Mouse (Mus musculus) CH12F3 (cell line): ENCODE data around the gene Mcam.
"Not testable (repeated sequence)": the region's sequence is repeated elsewhere in the genome, so short reads cannot be mapped to it uniquely, and the experiment has no call there.

Source experiments
- in situ Hi-C: fragments of 300-500 bp; cut with MboI; formaldehyde crosslinking; loops from 2 replicates; pipeline ENCODE4 v1.14.3; 2020; ENCODE audit warnings: low sequenced_read_pairs

Mcam gene

GRCm38 (mm10) chr9:44108269-44109055 lies 25.8 kb upstream of the Mcam start:
- in situ Hi-C loops: no loop called here

DNA sequence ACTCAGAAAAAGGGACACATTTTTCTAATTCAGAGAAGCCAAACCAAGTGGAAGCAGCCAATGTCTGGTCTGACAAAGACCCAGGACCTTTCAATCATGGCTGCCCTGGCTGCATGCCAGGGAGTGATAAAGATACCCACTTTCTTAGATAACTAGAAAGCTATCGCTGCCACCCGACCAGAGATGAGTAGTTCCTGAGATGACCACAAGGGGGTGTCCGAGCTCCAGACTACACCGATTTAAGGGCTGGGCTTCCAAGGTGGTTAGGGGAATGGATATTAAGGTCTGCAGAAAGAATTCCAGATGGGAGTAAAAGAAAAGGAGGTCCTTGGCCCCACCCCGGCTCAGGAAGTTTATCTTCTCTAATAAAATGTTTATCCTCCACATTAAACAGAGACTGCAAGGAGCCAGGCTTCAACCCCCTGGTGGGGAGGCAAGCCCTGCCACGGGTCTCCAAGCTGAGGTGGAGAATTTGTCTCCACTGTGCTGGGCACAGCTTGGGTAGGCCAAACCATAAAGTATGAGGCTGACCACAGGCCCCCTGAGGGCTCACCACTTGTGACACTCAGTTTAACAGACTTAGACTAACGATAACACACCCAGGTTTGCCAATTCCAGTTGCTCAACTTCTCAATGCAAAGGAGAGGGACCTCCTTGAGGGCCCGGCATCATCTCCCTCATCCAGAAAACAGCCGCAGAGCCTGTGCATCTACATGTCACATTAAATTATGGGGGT lies 24.7 kb upstream of the Mcam start:
- in situ Hi-C loops: no loop called here

GRCm38 (mm10) chr9:44111909-44112308 lies 22.4 kb upstream of the Mcam start:
- in situ Hi-C loops: not testable (repeated sequence)

DNA sequence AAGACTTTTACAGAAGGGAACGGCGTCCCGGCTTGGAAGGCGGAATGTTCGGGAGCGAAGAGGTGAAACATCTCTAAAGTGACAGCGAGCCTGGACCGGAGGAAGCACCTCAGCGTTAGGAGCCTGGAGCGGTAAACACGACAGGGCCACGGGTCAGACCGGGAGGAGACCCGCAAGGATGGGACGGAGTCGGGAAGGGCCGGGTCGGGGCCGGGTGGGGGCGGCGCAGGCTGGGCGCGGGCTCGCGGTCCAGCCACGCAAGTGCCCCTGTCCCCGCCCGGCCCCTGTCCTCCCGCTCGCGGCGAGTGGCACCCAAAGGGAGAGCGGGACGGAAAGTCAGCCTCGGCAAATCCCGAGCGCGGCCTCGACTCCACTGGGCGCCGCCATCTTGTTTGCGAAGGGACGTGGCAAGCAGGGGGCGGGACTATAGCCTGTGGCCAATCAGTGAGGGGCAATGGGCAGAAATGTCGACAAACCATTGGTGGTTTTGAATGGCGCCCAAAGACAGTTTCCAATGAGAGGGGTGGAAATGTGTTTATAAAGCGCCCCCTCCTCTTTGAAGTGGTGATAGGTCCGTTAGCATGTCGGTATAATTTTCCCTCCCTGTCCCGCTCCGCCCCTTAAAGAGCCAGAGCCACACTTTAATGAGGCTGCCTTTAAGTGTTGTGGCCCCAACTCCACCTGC lies 21.0 kb upstream of the Mcam start, which contains the start of the genes Gm49380 and Rnf26:
Gene Gm49380, minus strand, starts transcription at position 396 of the 685 bp plus-strand sequence.
Gene Rnf26, minus strand, starts transcription at position 413 of the 685 bp plus-strand sequence.
- in situ Hi-C loops: no loop called here

DNA sequence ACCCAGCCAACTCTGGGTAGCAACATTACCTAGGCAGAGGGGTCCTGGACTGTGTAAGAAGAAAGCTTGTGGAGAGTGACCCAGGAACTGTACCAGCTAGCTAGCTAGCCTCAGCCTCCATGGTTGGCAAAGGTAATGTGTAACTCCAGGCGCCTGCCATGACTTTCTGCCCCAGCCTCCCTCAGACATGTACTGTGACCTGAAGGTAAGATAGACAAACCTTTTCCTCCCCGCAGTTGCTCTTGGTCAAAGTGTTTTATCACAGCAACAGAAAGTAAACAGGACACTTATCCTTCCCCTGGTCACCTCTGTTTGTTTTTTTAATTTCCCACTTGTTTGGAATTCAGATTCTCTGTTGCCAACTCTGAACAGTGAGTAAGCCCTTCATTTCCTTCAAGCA lies 19.8 kb upstream of the Mcam start:
- in situ Hi-C loops: no loop called here

- in situ Hi-C loops: no loop called here
Observed at GRCm38 (mm10) chr9:44115599-44115998, 18.7 kb upstream of the Mcam start.

DNA sequence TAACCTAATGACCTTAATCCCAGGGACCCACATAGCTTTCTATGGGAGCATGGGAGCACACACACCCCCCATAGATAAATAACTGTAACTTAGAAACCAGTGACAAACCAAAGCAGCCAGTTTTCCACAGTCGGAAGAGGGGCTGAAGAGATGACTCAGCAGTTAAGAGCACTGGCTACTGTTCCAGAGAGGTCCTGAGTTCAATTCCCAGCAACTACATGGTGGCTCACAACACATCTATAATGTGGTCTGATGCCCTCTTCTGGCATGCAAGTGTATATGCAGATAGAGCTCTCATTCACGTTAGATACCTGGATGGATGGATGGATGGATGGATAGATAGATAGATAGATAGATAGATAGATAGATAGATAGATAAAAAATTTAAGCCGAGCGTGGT lies 18.1 kb upstream of the Mcam start:
- in situ Hi-C loops: no loop called here

DNA sequence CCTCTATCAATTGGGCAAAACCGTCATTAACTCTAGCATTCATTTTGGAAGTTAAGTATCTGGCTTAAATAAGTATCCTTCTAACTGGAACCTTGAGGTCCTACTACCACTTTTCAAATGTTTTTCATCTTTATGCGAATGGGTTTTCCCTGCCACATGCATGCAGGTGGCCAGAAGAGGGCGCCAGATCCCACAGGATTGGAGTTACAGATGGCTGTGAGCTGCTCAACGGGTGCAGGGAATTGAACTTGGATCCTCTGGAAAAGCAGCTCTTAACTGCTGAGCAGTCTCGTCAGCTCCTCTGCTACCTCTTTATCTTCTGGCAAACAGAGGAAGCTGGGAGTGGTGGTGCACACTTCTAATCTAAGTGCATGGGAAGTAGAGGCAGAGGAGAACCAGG lies 15.3 kb upstream of the Mcam start:
- in situ Hi-C loops: no loop called here

- in situ Hi-C loops: no loop called here
Observed at GRCm38 (mm10) chr9:44119948-44120465, 14.3 kb upstream of the Mcam start.

- in situ Hi-C loops: no loop called here
Observed at GRCm38 (mm10) chr9:44124317-44124716, 10.0 kb upstream of the Mcam start.

GRCm38 (mm10) chr9:44125026-44125425 lies 9.2 kb upstream of the Mcam start:
- in situ Hi-C loops: no loop called here

DNA sequence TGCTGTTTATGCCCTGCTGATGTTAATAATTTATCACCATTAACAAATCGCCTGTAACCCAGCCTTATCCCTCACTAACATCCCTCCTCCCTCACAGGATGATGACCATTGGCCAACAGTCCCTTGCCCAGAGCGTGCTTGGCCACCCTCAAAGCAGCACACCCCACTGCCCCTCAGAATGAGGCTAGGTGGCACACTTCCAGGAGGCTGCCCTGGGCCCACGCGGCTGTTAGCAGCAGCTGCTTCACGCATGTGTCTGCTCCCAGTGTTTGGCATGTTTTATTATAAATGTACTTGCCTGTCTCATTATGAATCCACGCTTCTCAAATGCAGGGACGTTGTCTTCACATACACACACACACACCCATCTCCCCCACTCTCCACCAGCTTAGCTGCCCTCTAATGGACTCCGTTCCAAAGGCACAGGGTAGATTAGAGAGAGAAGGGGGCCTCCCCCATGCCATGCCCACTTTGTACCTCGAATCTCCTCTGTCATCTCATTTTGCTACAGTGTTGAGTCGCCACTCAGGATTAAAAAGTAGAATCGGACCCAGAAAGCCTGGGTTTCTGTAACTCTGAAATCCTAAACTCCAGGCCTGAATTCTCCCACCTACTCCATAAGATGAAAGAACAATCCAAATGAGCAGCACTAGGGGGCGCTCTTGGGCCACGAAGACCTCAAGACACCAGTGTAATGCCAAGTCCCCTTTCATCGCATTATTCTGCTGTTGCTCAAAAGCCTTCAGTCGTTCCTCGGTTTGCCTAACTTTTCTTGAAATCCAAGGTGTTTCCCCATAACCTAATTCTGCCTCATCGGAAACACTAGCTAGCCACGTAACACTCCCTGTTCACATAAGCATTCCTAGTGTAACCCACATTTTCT lies 8.5 kb upstream of the Mcam start:
- in situ Hi-C loops: no loop called here

- in situ Hi-C loops: no loop called here
Observed at GRCm38 (mm10) chr9:44126746-44127145, 7.5 kb upstream of the Mcam start.

GRCm38 (mm10) chr9:44127351-44127801 lies 6.9 kb upstream of the Mcam start:
- in situ Hi-C loops: no loop called here

DNA sequence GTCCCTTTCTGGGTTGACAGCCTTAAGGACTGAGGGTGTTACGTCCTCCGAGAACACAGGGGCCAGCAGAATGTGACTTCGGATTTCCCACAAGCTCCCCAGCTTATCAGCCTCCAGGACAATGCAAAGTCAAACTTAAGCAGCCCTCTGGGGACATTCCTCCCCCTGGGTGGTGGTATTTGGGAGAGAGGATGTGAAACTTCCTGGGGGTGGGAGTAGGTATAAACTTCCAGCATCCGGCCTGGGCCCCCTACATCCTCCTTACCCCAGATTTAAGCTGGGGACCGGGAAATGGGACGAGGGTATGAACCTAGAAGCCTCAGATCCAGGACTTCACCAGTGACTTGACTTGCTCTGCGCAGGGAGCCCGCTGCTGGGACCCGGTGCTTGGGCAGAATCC lies 4.6 kb upstream of the Mcam start:
- in situ Hi-C loops: no loop called here

DNA sequence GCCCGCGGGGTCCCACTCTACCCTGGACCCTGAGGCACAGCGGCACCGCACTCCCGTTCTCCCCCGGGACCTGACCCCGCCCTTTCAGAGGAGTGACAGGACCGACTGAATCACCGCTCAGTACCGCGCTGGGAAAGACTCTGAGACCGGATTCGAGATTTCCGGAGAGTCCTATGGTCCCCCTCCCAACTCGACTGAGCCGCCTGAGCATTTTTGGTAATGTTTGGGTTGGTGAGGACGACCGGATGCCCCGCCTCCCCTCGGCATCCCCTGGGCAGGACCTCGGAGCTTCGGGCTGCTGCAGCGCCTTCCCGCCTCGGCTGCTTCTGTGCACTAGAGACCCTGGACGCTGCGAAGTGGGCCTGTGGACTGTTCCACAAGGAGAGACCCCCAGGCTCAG lies 4.2 kb upstream of the Mcam start:
- in situ Hi-C loops: no loop called here

DNA sequence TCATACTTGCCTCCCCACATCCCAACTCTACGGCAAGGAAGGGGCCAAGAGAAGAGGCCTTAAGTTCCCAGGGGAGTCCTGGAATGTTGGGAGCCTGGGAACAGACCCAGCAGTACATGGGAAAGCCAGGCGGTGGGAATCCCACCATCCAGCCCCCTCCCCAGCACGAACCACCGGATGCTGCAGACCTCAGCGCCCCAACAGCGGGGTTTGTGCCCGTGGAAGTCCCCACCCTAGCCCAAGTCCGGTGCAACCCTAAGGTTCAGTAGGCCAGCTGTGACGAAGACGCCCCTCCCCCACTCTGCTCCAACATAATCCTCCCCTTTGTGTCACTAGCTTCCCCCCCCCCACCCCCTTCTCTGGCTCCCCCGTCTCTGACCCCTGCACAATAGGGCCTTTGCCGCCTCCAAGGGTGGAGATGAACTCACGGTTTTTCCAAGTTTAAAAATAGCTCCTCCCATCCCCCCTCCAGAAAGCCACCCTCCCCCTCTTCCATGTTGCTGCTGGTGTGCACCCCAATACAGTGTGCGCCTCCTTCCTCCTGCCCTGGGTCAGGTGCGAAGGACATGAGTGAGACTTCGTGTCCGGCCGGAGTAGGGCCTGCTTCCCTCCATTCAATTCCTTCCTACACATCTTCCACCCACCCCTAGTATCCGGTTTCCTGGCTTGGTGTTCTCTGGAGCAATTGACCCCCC lies 3.5 kb upstream of the Mcam start:
- in situ Hi-C loops: no loop called here

GRCm38 (mm10) chr9:44131276-44131590 lies 3.0 kb upstream of the Mcam start:
- in situ Hi-C loops: no loop called here

DNA sequence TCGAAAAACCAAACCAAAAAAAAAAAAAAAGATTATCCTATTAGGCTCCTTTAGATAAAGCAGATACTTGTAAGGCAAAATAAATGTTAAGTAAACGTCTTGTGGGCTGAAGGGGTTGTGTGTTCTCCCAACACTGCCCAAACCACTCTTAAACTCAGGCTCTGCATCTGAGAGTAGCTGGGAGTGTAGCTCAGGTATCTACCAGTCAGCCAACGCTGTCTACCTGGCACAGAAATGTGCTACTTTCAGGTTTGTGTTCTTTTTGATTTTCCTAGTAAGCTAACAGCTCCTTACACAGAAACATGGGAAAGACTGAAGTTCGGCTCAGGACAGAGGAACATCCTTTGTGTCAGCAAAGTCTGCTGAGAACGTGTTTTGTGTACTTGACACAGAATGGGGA lies 2.1 kb upstream of the Mcam start:
- in situ Hi-C loops: no loop called here

- in situ Hi-C loops: no loop called here
Observed at GRCm38 (mm10) chr9:44133287-44133686, 982 bp upstream of the Mcam start.
